Mouse (Mus musculus) liver, embryonic 14.5 days (tissue): ENCODE results near the gene Ppip5k1. TPM values are rescaled to one million over a fixed set of nuclear protein-coding genes. Genes with fewer than 3 reads are reported as not detected.

ENCODE experiments used
- ATAC-seq: fragments of 200-750 bp; cut with Nextera tagmentation; 2 replicates; pipeline ENCODE4 v1.8.0; 2017; ENCODE audit warnings: moderate number of reproducible peaks, mild to moderate bottlenecking, moderate library complexity; ENCODE audit not compliant: insufficient read depth
- DNase-seq, 3 experiments: peaks; one replicate each; pipeline ENCODE4 v3.0.0-alpha.2; 2012 to 2013; ENCODE audit warnings: low read depth in 3 of 3, low spot score in 3 of 3
- H3K27ac ChIP-seq: fragments of 300-500 bp; sonication (generic); 2 replicates; pipeline ENCODE4 v1.5.1; 2014; ENCODE audit warnings: moderate library complexity, mild to moderate bottlenecking, control low read depth, inconsistent platforms
- H3K27me3 ChIP-seq: fragments of 300-500 bp; sonication (generic); 2 replicates; pipeline ENCODE4 v1.6.1; 2014; ENCODE audit warnings: mild to moderate bottlenecking, low read length, moderate library complexity; ENCODE audit not compliant: control insufficient read depth, insufficient read depth
- H3K36me3 ChIP-seq: fragments of 300-500 bp; sonication (generic); replicated peaks from 2 replicates; pipeline ENCODE4 v1.6.1; 2014; ENCODE audit warnings: low read depth; ENCODE audit not compliant: control insufficient read depth, insufficient read depth
- H3K4me1 ChIP-seq, 2 experiments: fragments of 200-500 bp in 1 of 2; fragments of 300-500 bp in 1 of 2; sonication (generic) in 1 of 2; replicated peaks; 2 replicates each; pipeline ENCODE4 v1.6.1; 2012 to 2014; ENCODE audit warnings: antibody characterized with exemption in 1 of 2, inconsistent platforms in 1 of 2, low read length in 1 of 2; ENCODE audit not compliant: control insufficient read depth in 2 of 2, insufficient read depth in 2 of 2
- H3K4me2 ChIP-seq: fragments of 300-500 bp; sonication (generic); 2 replicates; pipeline ENCODE4 v1.6.1; 2014; ENCODE audit warnings: low read depth, mild to moderate bottlenecking, control low read depth, moderate library complexity
- H3K4me3 ChIP-seq, 2 experiments: fragments of 200-500 bp in 1 of 2; fragments of 300-500 bp in 1 of 2; sonication (generic) in 1 of 2; 2 replicates each; pipeline ENCODE4 v1.5.1; 2012 to 2014; ENCODE audit warnings: low read depth in 2 of 2, low read length in 2 of 2, mild to moderate bottlenecking in 2 of 2, control low read depth in 1 of 2, inconsistent platforms in 1 of 2, moderate library complexity in 1 of 2; ENCODE audit not compliant: insufficient read depth in 1 of 2
- H3K9ac ChIP-seq: fragments of 300-500 bp; sonication (generic); replicated peaks from 2 replicates; pipeline ENCODE4 v1.6.1; 2014; ENCODE audit warnings: mild to moderate bottlenecking, control low read depth, moderate library complexity
- H3K9me3 ChIP-seq: fragments of 300-500 bp; sonication (generic); 2 replicates; pipeline ENCODE4 v1.6.1; 2016; ENCODE audit warnings: low read length, mixed read lengths; ENCODE audit not compliant: control insufficient read depth
- CTCF ChIP-seq: IDR thresholded peaks from 2 replicates; pipeline ENCODE4 v1.5.1; 2016; ENCODE audit warnings: antibody characterized with exemption, low read depth, control low read depth
- EP300 ChIP-seq: IDR thresholded peaks from 2 replicates; pipeline ENCODE4 v1.6.1; 2016; ENCODE audit warnings: antibody characterized with exemption, low read depth
- WGBS: fragments of 180-500 bp; shearing (Covaris S2); extraction: QIAGEN DNeasy Blood & Tissue Kit; methylation state at CpG from one replicate; pipeline ENCODE4 v1.1.7; 2014; ENCODE audit not compliant: insufficient replicate concordance; 5-methylcytosine and 5-hydroxymethylcytosine counted together
- polyA plus RNA-seq, 2 experiments: library from polyadenylated mRNA; depleted of rRNA in 1 of 2; stranded (reverse) in 1 of 2; unstranded in 1 of 2; fragments of >200 nt; fragmentation: Nextera tagmentation in 1 of 2; extraction: Ambion mirVana in 1 of 2; gene quantifications; 2 replicates each; pipeline versions ENCODE4 v1.2.1 to v1.2.3; 2012 to 2014

Gene Ppip5k1
- polyA plus RNA-seq, 2 experiments, result 4.5 to 5.6 TPM

- ATAC-seq (no peak), DNase-seq (no peak)
- Histone ChIP-seq H3K9ac (no peak overlapping the region), H3K4me3 (no peak overlapping the region), H3K27ac (no peak overlapping the region), H3K4me2 (no peak overlapping the region), H3K9me3 (no peaks in the 10 kb centered on the region), H3K4me1 (peaks cover 0 to 6% of the 10 kb centered on the region in 2 experiments; a peak in 2 of 4 replicates), H3K36me3 (no peaks in the 10 kb centered on the region), H3K27me3 (peaks cover 28% of the 10 kb centered on the region)
- TF ChIP-seq EP300, result no peak
- no peak for TF ChIP-seq CTCF
- 1% methylated on average over 16 of the region's 16 CpGs for WGBS
These were observed 3.2 kb upstream of the Ppip5k1 start for GRCm38 (mm10) chr2:121358381-121358780.

GRCm38 (mm10) chr2:121357961-121358360 is 2.8 kb upstream of the Ppip5k1 start:
- DNase-seq (no peak), ATAC-seq (no peak)
- peaks cover 28% of the 10 kb centered on the region for H3K27me3 ChIP-seq
- no peak overlapping the region for H3K4me3 ChIP-seq
- 3% methylated on average over 4 of the region's 4 CpGs for WGBS
- H3K9me3 ChIP-seq, result no peaks in the 10 kb centered on the region
- H3K4me1 ChIP-seq, result peaks cover 0 to 7% of the 10 kb centered on the region in 2 experiments; a peak in 2 of 4 replicates
- H3K9ac ChIP-seq, result no peak overlapping the region
- no peak for TF ChIP-seq EP300
- TF ChIP-seq CTCF, result no peak
- H3K36me3 ChIP-seq, result no peaks in the 10 kb centered on the region
- H3K27ac ChIP-seq, result no peak overlapping the region
- no peak overlapping the region for H3K4me2 ChIP-seq

- 48% methylated on average over 5 of the region's 5 CpGs for WGBS
- H3K4me3 ChIP-seq, result no peak within 1 kb of the TSS
- no peak within 1 kb of the TSS for H3K9ac ChIP-seq
- H3K9me3 ChIP-seq, result no peaks in the 10 kb centered on the region
- peaks cover 0 to 7% of the 10 kb centered on the region in 2 experiments; a peak in 2 of 4 replicates for H3K4me1 ChIP-seq
- TF ChIP-seq CTCF (no peak), EP300 (no peak)
- DNase-seq (no peak), ATAC-seq (no peak)
- H3K4me2 ChIP-seq, result no peak within 1 kb of the TSS
- no peaks in the 10 kb centered on the region for H3K36me3 ChIP-seq
- H3K27ac ChIP-seq, result no peak within 1 kb of the TSS
- H3K27me3 ChIP-seq, result peaks cover 28% of the 10 kb centered on the region
These were observed 2.3 kb upstream of the Ppip5k1 start, which contains the start of gene Ckmt1 for GRCm38 (mm10) chr2:121357494-121357893. Ckmt1 (plus strand) TSS chr2:121357714.

- ATAC-seq, result peak; percentile 20
- Histone ChIP-seq H3K4me2 (peak overlapping the region; percentile 85), H3K9me3 (no peaks in the 10 kb centered on the region), H3K27ac (no peak overlapping the region), H3K4me3 (peak overlapping the region; percentile 67 to 84), H3K27me3 (peaks cover 28% of the 10 kb centered on the region), H3K9ac (peak overlapping the region; percentile 84), H3K36me3 (no peaks in the 10 kb centered on the region), H3K4me1 (peaks cover 0 to 7% of the 10 kb centered on the region in 2 experiments; a peak in 2 of 4 replicates)
- no peak for DNase-seq
- 3% methylated on average over 6 of the region's 6 CpGs for WGBS
- TF ChIP-seq CTCF (no peak), EP300 (no peak)
These were observed 818 bp downstream of the Ppip5k1 start for GRCm38 (mm10) chr2:121354378-121354777.

DNA sequence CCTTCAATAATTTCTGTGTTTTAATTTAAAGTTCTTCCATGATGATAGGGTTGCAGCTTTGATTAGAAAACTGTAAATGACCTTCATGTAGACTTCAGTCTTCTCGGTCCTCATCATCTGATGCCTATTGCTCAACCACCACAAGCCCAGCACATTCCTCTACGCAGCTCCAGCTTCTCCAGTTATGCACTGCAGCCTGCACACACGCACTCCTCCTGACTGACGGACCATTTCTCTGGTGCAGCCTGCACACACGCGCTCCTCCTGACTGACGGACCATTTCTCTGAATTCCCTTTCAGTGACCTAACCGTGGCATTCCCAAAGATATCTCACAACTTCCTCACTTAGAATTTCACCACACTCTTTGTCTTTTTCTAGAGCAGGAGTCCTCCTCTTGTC is 2.0 kb downstream of the Ppip5k1 start:
- H3K27me3 ChIP-seq, result peaks cover 19% of the 10 kb centered on the region
- peaks cover 0 to 7% of the 10 kb centered on the region in 2 experiments; a peak in 2 of 4 replicates for H3K4me1 ChIP-seq
- H3K4me3 ChIP-seq, result no peak overlapping the region
- no peaks in the 10 kb centered on the region for H3K9me3 ChIP-seq
- 55% methylated on average over 8 of the region's 8 CpGs for WGBS
- ATAC-seq (no peak), DNase-seq (no peak)
- H3K36me3 ChIP-seq, result no peaks in the 10 kb centered on the region
- H3K27ac ChIP-seq, result no peak overlapping the region
- TF ChIP-seq CTCF (no peak), EP300 (no peak)
- no peak overlapping the region for H3K4me2 ChIP-seq
- H3K9ac ChIP-seq, result no peak overlapping the region
